Mouse (Mus musculus): ENCODE data around the gene Slc39a2. TPM values are rescaled to one million over a fixed set of nuclear protein-coding genes. Genes with fewer than 3 reads are reported as not detected.

Slc39a2 gene
- polyA plus RNA-seq, 1 experiment from 2014 or later, result 1.5 TPM

DNA sequence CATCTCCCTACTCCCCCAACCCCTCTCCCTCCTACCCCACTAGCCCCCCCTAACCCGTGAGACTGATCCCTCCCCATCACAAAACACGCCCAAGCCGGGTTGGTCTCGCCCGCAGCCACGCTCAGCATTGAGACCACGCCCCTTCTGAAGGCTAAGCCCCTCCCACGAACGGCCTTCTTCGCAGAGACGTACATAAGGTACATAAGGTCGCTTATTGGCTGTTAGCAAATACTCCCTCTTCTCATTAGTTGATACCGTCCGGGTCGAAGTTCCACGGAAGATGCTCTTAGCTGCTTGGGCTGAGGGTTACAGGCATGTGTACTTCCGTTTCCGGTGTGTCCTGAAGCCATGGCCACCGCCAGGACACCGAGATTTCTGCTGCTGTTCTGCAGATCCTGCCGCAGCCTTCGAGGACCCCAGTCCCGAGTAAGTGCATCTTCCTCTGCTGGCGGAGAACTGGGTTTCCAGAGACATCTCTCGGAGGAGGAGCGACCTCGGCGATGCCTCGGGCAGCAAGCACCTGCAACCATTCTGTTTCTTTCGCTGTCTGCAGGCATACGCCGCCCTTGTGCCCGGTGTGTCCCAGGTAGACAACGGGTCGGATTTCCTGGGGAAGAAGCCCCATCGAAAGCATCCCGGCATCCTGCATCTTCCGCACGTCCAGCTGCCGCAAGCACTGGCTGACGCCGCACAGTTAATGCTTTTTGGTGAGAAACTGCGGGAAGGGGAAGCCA, 7.9 kb upstream of the Slc39a2 start, which contains the start of gene Mettl17:
TSS of gene Mettl17 (plus strand) at position 245 of the 734 bp plus-strand sequence.
- under 1% methylated on average over 43 of the region's 43 CpGs for WGBS
- Histone ChIP-seq H3K9ac (peak within 1 kb of the TSS; percentile 88), H3K27me3 (no peaks in the 10 kb centered on the region), H3K4me3 (peak within 1 kb of the TSS; percentile 84), H3K9me3 (no peaks in the 10 kb centered on the region), H3K27ac (replicated peaks) (peak within 1 kb of the TSS; percentile 85), H3K36me3 (peaks cover 33% of the 10 kb centered on the region), H3K4me1 (replicated peaks) (peaks cover 17% of the 10 kb centered on the region), H3K4me2 (peak within 1 kb of the TSS; percentile 90)
- ATAC-seq (ENCODE audit: low read depth), result peak; percentile 99

DNA sequence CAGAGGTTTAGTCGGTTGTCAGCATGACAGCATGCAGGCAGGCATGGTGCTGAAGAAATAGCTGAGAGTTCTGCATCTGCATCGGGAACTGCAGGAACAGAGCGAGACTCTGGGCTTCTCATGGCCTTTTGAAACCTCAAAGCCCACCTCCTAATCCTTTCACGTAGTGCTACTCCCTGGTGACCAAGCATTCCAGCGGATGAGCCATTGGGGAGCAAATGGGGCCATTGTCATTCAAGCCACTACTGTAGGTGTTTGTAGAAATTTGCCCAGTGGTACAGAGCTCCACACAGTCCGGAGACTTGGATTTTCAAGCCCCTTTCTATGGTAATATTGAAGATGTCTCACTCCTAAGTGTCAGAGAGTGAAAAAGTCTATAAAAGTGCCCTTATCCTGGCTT, 6.6 kb upstream of the Slc39a2 start:
- no peak for ATAC-seq (ENCODE audit: low read depth)
- H3K4me2 ChIP-seq, result peak overlapping the region; percentile 90
- H3K27ac ChIP-seq (replicated peaks), result no peak overlapping the region
- 51% methylated on average over 6 of the region's 6 CpGs for WGBS
- peak overlapping the region; percentile 84 for H3K4me3 ChIP-seq
- peak overlapping the region; percentile 88 for H3K9ac ChIP-seq
- H3K9me3 ChIP-seq, result no peaks in the 10 kb centered on the region
- peaks cover 17% of the 10 kb centered on the region for H3K4me1 ChIP-seq (replicated peaks)
- peaks cover 46% of the 10 kb centered on the region for H3K36me3 ChIP-seq
- H3K27me3 ChIP-seq, result no peaks in the 10 kb centered on the region

DNA sequence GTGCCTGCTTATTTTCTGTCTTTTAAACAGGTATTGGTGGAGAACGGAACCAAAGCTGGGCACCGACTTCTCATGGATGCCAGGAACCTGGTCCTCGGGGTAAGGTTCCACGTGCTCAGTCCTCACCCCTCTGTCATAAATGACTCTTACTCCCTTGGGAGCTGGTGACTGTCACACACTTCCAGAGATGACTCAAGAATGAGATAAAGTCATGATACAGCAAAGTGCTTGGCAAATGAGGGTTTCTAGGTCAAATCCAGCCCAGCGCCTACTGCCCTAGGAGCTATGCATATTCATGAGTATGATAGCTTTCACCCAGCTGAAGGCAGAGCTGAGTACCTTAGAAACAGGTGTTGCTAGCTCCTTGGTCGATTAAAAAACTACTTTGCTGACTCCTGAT, 2.9 kb upstream of the Slc39a2 start:
- H3K36me3 ChIP-seq, result peaks cover 79% of the 10 kb centered on the region
- no peaks in the 10 kb centered on the region for H3K9me3 ChIP-seq
- no peak overlapping the region for H3K4me2 ChIP-seq
- H3K27ac ChIP-seq (replicated peaks), result no peak overlapping the region
- H3K9ac ChIP-seq, result no peak overlapping the region
- no peak overlapping the region for H3K4me3 ChIP-seq
- 88% methylated on average over 6 of the region's 6 CpGs for WGBS
- H3K27me3 ChIP-seq, result no peaks in the 10 kb centered on the region
- ATAC-seq (ENCODE audit: low read depth), result no peak
- H3K4me1 ChIP-seq (replicated peaks), result peaks cover 17% of the 10 kb centered on the region

DNA sequence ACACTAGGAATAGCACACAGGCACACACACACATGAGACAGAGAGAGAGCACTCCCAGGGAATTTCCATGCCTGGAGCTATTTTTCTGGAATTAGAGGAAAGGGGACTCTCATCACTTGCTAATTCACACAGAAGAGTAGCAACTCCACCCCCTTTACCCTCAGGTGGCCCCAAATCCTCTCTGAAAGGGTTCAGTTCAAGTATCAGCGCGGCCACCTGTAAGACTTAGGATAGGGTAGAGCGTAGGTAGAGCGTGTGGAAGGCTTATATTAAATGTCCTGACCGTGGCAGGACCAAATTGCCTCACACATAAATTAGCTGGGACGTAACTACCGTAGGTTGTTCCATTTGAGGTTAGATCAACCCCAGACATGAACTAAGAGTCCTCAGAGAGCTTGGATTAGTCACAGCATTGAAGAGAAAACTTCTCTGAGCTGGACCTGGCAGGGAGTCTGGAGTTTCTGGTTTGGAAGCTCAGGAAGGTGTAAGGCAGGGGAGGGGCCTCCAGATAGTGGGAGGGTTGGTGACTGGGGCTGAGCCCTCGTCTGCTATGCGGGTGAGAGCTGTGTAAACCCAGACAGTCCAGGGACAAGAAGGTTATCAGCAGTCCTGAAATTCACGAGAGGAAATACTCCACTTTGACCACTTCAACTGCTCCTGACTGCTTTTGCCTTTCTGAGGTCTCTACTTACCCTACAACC, 555 bp downstream of the Slc39a2 start:
- Histone ChIP-seq H3K9ac (no peak overlapping the region), H3K9me3 (no peaks in the 10 kb centered on the region), H3K27ac (replicated peaks) (no peak overlapping the region), H3K27me3 (no peaks in the 10 kb centered on the region), H3K4me1 (replicated peaks) (no peaks in the 10 kb centered on the region), H3K4me3 (no peak overlapping the region), H3K4me2 (no peak overlapping the region), H3K36me3 (peaks cover 79% of the 10 kb centered on the region)
- ATAC-seq (ENCODE audit: low read depth), result no peak
- 39% methylated on average over 10 of the region's 10 CpGs for WGBS

DNA sequence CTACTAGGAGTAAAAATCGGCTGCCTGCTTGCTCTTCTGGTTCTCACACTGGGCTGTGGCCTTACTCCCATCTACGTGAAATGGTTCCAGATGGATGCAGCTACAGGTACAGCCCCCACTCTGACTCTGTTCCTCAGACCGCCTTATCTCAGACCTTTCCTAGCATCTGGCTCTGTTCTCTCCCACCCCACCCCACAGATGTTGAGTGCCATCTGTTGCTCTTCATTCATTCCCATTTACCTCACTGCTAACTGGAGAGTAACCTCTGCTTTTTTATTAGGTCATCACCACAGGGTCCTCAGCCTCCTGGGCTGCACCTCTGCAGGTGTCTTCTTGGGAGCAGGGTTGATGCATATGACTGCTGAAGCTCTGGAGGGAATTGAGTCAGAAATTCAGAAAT, 1.1 kb downstream of the Slc39a2 start:
- Histone ChIP-seq H3K27me3 (no peaks in the 10 kb centered on the region), H3K36me3 (peaks cover 74% of the 10 kb centered on the region), H3K4me2 (no peak overlapping the region), H3K4me3 (no peak overlapping the region), H3K27ac (replicated peaks) (no peak overlapping the region), H3K9me3 (no peaks in the 10 kb centered on the region), H3K4me1 (replicated peaks) (no peaks in the 10 kb centered on the region), H3K9ac (no peak overlapping the region)
- ATAC-seq (ENCODE audit: low read depth), result no peak
- 77% methylated on average over 3 of the region's 3 CpGs for WGBS

DNA sequence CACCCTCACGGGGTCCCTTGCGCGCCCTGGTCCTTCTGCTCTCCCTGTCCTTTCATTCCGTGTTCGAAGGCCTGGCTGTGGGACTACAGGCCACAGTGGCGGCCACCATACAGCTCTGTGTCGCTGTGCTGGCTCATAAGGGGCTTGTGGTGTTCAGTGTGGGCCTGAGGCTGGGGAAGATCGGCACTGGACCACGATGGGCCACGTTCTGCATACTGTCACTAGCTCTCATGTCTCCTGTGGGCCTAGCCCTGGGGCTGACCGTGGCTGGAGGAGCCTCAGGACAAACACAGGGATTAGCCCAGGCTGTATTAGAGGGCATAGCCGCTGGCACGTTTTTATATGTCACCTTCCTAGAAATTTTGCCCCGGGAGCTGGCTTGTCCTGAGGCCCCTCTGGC, 2.4 kb downstream of the Slc39a2 start:
- H3K9me3 ChIP-seq, result no peaks in the 10 kb centered on the region
- no peak for ATAC-seq (ENCODE audit: low read depth)

DNA sequence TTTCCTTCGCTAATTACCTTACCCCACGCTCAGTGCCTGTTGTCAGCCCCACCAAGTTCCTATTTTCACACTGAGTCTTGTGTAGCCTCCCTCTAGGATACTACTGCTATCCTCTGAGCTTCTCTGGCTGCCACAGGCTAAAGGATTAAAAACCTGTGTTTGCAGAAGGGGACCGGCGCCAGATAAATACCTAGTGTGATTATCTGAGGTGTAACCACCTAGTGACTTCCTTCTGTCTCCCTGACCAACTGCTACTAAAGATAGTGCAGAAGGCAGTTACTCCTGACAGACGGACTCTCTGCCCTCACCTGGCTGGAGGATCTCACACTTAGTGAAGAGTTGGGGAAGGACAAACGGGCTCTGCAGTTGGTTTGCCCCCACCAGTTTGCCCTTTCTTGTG, 3.3 kb downstream of the Slc39a2 start:
- Histone ChIP-seq H3K27ac (replicated peaks) (no peak overlapping the region), H3K27me3 (no peaks in the 10 kb centered on the region), H3K4me1 (replicated peaks) (no peaks in the 10 kb centered on the region), H3K9ac (no peak overlapping the region), H3K4me2 (no peak overlapping the region), H3K4me3 (no peak overlapping the region), H3K9me3 (no peaks in the 10 kb centered on the region), H3K36me3 (peaks cover 51% of the 10 kb centered on the region)
- ATAC-seq (ENCODE audit: low read depth), result no peak
- WGBS, result 91% methylated on average over 6 of the region's 6 CpGs

More for the DNA sequence above, 2.4 kb downstream of the Slc39a2 start:
- 82% methylated on average over 14 of the region's 14 CpGs for WGBS
- H3K4me2 ChIP-seq, result no peak overlapping the region
- no peak overlapping the region for H3K9ac ChIP-seq
- H3K4me1 ChIP-seq (replicated peaks), result no peaks in the 10 kb centered on the region
- peaks cover 61% of the 10 kb centered on the region for H3K36me3 ChIP-seq
- no peaks in the 10 kb centered on the region for H3K27me3 ChIP-seq
- H3K4me3 ChIP-seq, result no peak overlapping the region
- H3K27ac ChIP-seq (replicated peaks), result no peak overlapping the region

DNA sequence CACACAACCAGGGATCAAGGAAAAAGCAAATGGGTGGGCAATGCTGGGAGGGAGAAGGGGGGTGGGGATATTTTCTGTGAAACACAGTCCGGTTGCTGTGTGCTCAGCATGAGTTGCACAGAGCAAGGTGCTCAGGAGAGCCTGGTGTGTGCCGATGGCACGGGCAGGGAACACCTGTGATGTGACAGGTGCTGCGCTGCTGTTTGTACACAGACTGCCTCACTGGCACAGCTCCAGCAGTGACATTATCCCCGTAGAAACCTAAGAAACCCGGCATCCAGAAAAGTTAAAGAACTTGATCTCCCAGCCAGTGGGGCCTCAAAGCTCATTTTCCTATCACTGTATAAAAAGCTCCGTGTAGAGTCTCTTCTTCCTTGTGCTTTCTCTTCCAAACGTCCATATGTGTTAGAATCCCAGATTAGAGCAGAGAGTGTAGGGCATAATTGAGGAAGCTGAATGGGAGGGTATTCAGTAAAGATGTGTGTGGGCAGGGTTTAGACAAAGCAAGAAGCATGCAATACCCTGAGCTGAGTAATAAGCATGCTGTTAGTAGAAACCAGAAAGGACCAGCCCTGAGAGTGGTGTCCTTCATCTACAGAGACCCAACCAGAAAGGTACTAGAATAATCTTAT, 4.0 kb downstream of the Slc39a2 start:
- no peak overlapping the region for H3K9ac ChIP-seq
- peaks cover 45% of the 10 kb centered on the region for H3K36me3 ChIP-seq
- 81% methylated on average over 8 of the region's 8 CpGs for WGBS
- no peaks in the 10 kb centered on the region for H3K27me3 ChIP-seq
- no peak overlapping the region for H3K27ac ChIP-seq (replicated peaks)
- H3K4me1 ChIP-seq (replicated peaks), result no peaks in the 10 kb centered on the region
- H3K9me3 ChIP-seq, result no peaks in the 10 kb centered on the region
- H3K4me3 ChIP-seq, result no peak overlapping the region
- no peak for ATAC-seq (ENCODE audit: low read depth)
- H3K4me2 ChIP-seq, result no peak overlapping the region

DNA sequence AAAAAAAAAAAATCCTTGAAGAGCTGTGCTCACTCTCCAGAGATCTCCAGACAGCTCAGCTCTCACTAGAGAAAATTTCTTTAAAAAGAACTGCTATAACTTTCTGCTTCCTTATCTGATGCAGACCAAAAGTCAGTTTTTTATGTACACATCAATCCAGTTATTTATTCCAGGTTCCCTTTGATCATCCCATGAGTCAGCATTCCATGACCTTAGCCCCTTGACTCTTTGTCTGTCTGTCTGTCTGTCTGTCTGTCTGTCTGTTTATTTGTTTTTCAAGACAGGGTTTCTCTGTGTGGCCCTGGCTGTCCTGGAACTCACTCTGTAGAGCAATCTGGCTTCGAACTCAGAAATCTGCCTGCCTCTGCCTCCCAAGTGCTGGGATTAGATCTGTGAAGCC, 6.7 kb downstream of the Slc39a2 start:
- H3K9ac ChIP-seq, result no peak overlapping the region
- WGBS, result 97% methylated on average over 1 of the region's 1 CpGs

DNA sequence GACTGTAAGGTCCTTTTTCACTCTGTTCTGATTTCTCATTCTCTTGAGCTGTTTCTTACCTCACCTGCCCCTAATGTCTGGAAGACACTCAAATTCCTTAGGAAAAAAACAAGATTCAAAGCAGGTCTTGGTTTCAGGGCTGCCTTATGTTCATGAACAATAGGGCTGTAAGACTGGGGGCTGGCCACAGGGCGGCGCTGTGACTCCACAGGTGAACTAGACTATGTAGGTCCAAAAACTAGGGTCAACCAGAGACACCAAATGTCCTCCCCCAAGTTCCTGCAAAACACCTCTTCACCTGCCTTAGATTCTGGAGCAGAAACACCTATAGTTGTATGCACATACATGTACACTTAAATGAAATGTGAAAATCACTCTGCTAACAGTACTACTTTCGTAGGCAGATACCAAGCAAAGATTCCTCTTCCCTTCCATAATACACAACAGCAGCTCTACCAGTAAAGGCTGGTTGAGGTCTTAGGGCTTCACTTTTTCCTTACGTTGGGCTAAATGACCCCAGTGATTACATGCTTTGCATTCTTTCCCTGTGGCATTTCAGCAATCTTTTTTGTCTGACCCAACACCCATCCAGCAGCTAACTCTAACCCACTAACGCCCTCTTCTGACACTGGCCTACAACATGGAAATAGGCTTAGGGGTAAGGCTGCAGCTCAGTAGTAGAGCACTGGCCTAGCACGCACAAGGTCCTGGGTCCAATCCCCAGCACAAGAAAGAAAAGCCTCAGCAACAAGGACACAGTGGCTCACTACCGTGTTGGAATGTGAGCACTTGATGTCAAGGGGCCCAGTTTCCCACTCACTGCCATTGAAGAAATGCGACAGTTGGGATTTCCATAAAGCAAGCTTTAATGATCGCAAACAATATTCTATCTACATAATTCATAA, 10.4 kb downstream of the Slc39a2 start:
- Histone ChIP-seq H3K4me2 (no peak overlapping the region), H3K4me3 (no peak overlapping the region), H3K9me3 (no peaks in the 10 kb centered on the region), H3K36me3 (peaks cover 5% of the 10 kb centered on the region; the same call in 1 of the 2 replicates), H3K9ac (0 out of 2 replicates have a peak overlapping the region, but pooled peaks have one; percentile 8), H3K4me1 (replicated peaks) (no peaks in the 10 kb centered on the region), H3K27me3 (no peaks in the 10 kb centered on the region), H3K27ac (replicated peaks) (no peak overlapping the region)
- WGBS, result 61% methylated on average over 9 of the region's 9 CpGs
- ATAC-seq (ENCODE audit: low read depth), result peak; percentile 62

More for the DNA sequence above, 6.7 kb downstream of the Slc39a2 start:
- Histone ChIP-seq H3K4me2 (no peak overlapping the region), H3K27ac (replicated peaks) (no peak overlapping the region), H3K36me3 (peaks cover 23% of the 10 kb centered on the region), H3K4me3 (no peak overlapping the region), H3K9me3 (no peaks in the 10 kb centered on the region), H3K4me1 (replicated peaks) (no peaks in the 10 kb centered on the region), H3K27me3 (no peaks in the 10 kb centered on the region)
- ATAC-seq (ENCODE audit: low read depth), result no peak

DNA sequence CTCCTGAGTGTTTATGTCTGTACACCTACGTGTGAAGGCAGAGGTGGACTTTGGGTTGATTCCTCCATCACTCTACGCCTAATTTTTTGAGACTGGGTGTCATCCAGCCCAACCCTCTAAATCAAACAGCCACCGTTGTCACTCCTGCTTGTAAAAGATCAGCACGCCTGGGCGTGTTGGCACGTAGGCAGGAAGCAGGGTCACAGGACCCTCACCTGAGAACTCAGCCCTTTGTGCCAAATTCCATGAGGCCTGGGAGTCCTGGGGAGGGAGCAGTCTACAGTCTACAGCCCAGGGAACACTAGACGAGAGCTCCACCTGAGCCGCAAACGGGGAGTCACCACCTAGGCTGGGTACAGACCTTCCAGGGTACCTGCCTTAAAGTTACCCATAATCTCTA, 11.1 kb downstream of the Slc39a2 start:
- 0 out of 2 replicates have a peak, but pooled peaks have one; percentile 32 for ATAC-seq (ENCODE audit: low read depth)
- H3K4me3 ChIP-seq, result no peak overlapping the region
- H3K27ac ChIP-seq (replicated peaks), result no peak overlapping the region
- H3K4me1 ChIP-seq (replicated peaks), result no peaks in the 10 kb centered on the region
- H3K9me3 ChIP-seq, result no peaks in the 10 kb centered on the region
- 90% methylated on average over 9 of the region's 9 CpGs for WGBS
- no peak overlapping the region for H3K9ac ChIP-seq
- no peaks in the 10 kb centered on the region for H3K27me3 ChIP-seq
- H3K36me3 ChIP-seq, result peaks cover 5% of the 10 kb centered on the region
- H3K4me2 ChIP-seq, result no peak overlapping the region
